Mouse (Mus musculus) central nervous system, embryonic 18 days (tissue): ENCODE results near the gene Sult2a2. TPM values are rescaled to one million over a fixed set of nuclear protein-coding genes. Genes with fewer than 3 reads are reported as not detected.

Source experiments
- polyA plus RNA-seq: library from polyadenylated mRNA; depleted of rRNA; stranded (reverse); fragments of >200 nt; gene quantifications from 2 replicates; pipeline ENCODE4 v1.2.3, GENCODE M21; 2012; rRNA removed

The Sult2a2 gene
- not detected in 2 replicates for polyA plus RNA-seq

GRCm38 (mm10) chr7:13733205-13733604 is at the start of gene Sult2a2:
Sult2a2 (plus strand) TSS chr7:13733505.

Other genes with a start within 250 kb of the Sult2a2 start
- gene Bsph2, start 162.4 kb upstream of the Sult2a2 start, polyA plus RNA-seq: not detected in 2 replicates
- gene Sult2a5, start 109.5 kb upstream of the Sult2a2 start, polyA plus RNA-seq: not detected in 2 replicates
- not detected in 2 replicates for gene Sult2a1, start 103.9 kb downstream of the Sult2a2 start, polyA plus RNA-seq